Mouse (Mus musculus): Measurements from ENCODE around the gene Klhl35. TPM values are rescaled to one million over a fixed set of nuclear protein-coding genes. Genes with fewer than 3 reads are reported as not detected.
A peak's percentile ranks its signal among the peaks of the same experiment; 100 is the strongest.

The Klhl35 gene
- polyA plus RNA-seq, 1 experiment from 2014 or later = 0.84 TPM

DNA sequence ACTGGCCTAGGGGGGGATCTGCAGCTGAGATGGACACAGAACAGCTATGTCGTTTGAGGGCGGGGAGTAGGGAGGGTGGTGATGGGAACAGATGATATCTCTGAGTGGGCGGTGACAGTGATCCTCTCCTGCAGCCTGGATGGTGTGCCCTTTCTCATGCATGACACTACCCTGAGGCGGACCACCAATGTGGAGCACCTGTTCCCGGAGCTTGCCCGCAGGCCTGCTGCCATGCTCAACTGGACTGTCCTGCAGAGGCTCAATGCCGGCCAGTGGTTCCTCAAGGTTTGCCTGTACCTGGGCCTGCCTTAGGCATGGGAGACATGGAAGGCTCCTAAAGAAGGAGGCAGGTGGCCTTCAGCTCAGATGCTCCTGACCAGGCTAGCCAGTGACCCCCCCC, 12.9 kb upstream of the Klhl35 start:
- Histone ChIP-seq H3K27me3 (no peaks in the 10 kb centered on the region), H3K4me2 (no peak overlapping the region), H3K9ac (no peak overlapping the region), H3K4me1 (no peaks in the 10 kb centered on the region), H3K36me3 (0 out of 2 replicates have a peak, but pooled peaks cover 3% of the 10 kb centered on the region), H3K27ac (no peak overlapping the region), H3K9me3 (no peaks in the 10 kb centered on the region), H3K4me3 (no peak overlapping the region)
- WGBS = 77% methylated on average over 7 of the region's 7 CpGs
- no peak for ATAC-seq (ENCODE audit: insufficient number of reproducible peaks, insufficient read depth, low FRiP score, low TSS enrichment, low read depth)

DNA sequence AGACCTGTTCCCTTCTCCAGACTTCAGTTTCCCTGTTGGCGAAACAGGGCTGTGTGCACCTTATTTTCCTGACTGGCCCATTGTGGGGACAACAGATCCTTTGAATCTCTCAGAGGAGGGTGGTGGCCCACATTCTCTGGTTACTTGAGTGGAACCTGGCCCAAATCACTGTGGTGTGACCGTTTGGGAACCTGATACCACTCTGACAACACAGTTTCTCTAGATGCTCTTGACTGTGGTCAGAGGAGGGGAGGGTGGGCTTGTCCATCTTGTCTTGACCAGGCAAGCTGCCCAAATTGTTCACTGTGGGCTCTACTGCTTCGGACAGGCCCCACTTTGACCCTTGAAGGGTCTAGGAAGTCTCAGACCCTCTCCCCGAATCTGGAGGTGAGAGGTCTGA, 11.8 kb upstream of the Klhl35 start:
- 71% methylated on average over 4 of the region's 4 CpGs for WGBS
- Histone ChIP-seq H3K4me2 (no peak overlapping the region), H3K27me3 (no peaks in the 10 kb centered on the region), H3K9me3 (no peaks in the 10 kb centered on the region), H3K9ac (no peak overlapping the region), H3K4me1 (no peaks in the 10 kb centered on the region), H3K4me3 (no peak overlapping the region), H3K36me3 (peaks cover 10% of the 10 kb centered on the region; the same call in 1 of the 2 replicates), H3K27ac (no peak overlapping the region)
- ATAC-seq (ENCODE audit: insufficient number of reproducible peaks, insufficient read depth, low FRiP score, low TSS enrichment, low read depth) = no peak

- H3K4me1 ChIP-seq = no peaks in the 10 kb centered on the region
- no peak overlapping the region for H3K9ac ChIP-seq
- H3K4me3 ChIP-seq = no peak overlapping the region
- ATAC-seq (ENCODE audit: insufficient number of reproducible peaks, insufficient read depth, low FRiP score, low TSS enrichment, low read depth) = no peak
- WGBS = 83% methylated on average over 8 of the region's 8 CpGs
- H3K36me3 ChIP-seq = peaks cover 23% of the 10 kb centered on the region
- no peaks in the 10 kb centered on the region for H3K9me3 ChIP-seq
- no peak overlapping the region for H3K27ac ChIP-seq
- no peaks in the 10 kb centered on the region for H3K27me3 ChIP-seq
- no peak overlapping the region for H3K4me2 ChIP-seq
Measured at GRCm38 (mm10) chr7:99458849-99459248, 7.0 kb upstream of the Klhl35 start.

GRCm38 (mm10) chr7:99459888-99460652, 5.7 kb upstream of the Klhl35 start:
- ATAC-seq (ENCODE audit: insufficient number of reproducible peaks, insufficient read depth, low FRiP score, low TSS enrichment, low read depth) = peak; percentile 21; the same call in 1 of the 2 replicates
- WGBS = 89% methylated on average over 15 of the region's 15 CpGs
- no peaks in the 10 kb centered on the region for H3K9me3 ChIP-seq
- peaks cover 2% of the 10 kb centered on the region for H3K4me1 ChIP-seq
- no peak overlapping the region for H3K4me2 ChIP-seq
- no peak overlapping the region for H3K9ac ChIP-seq
- no peak overlapping the region for H3K4me3 ChIP-seq
- H3K27ac ChIP-seq = no peak overlapping the region
- H3K27me3 ChIP-seq = no peaks in the 10 kb centered on the region
- H3K36me3 ChIP-seq = peaks cover 23% of the 10 kb centered on the region

GRCm38 (mm10) chr7:99463120-99463519, 2.7 kb upstream of the Klhl35 start:
- H3K27ac ChIP-seq = no peak overlapping the region
- no peak overlapping the region for H3K4me3 ChIP-seq
- no peaks in the 10 kb centered on the region for H3K27me3 ChIP-seq
- 81% methylated on average over 2 of the region's 2 CpGs for WGBS
- H3K4me2 ChIP-seq = no peak overlapping the region
- ATAC-seq (ENCODE audit: insufficient number of reproducible peaks, insufficient read depth, low FRiP score, low TSS enrichment, low read depth) = no peak
- peaks cover 30% of the 10 kb centered on the region for H3K4me1 ChIP-seq
- H3K9ac ChIP-seq = no peak overlapping the region
- peaks cover 20% of the 10 kb centered on the region for H3K36me3 ChIP-seq
- H3K9me3 ChIP-seq = no peaks in the 10 kb centered on the region

DNA sequence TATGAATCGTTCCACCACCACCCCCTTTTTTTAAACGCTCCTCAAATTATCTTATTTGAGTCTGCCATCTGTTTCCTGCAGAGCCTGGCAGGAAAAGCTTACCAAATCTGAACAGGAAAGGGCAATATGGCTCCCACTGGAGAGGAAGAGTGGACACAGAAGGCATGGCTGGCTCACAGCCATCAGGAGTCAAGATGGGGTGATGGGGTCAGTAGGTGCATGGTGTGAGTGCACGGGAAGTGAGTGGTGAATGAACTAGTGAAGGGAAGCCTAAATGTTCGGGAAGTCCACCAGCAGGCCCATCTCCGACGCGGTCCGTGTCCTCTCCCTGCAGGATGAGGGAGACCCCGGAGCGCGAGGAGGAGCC, 2.1 kb downstream of the Klhl35 start:
- no peaks in the 10 kb centered on the region for H3K27me3 ChIP-seq
- peaks cover 16% of the 10 kb centered on the region for H3K36me3 ChIP-seq
- H3K4me1 ChIP-seq = peaks cover 36% of the 10 kb centered on the region
- peak overlapping the region; percentile 60 for H3K4me3 ChIP-seq
- no peaks in the 10 kb centered on the region for H3K9me3 ChIP-seq
- ATAC-seq (ENCODE audit: insufficient number of reproducible peaks, insufficient read depth, low FRiP score, low TSS enrichment, low read depth) = no peak
- H3K4me2 ChIP-seq = peak overlapping the region; percentile 83
- peak overlapping the region; percentile 86 for H3K9ac ChIP-seq
- WGBS = 16% methylated on average over 11 of the region's 11 CpGs
- H3K27ac ChIP-seq = peak overlapping the region; percentile 95

GRCm38 (mm10) chr7:99468283-99469132, 2.7 kb downstream of the Klhl35 start:
- Histone ChIP-seq H3K4me3 (peak overlapping the region; percentile 60), H3K27me3 (no peaks in the 10 kb centered on the region), H3K27ac (peak overlapping the region; percentile 95), H3K9me3 (no peaks in the 10 kb centered on the region), H3K9ac (peak overlapping the region; percentile 86), H3K4me2 (peak overlapping the region; percentile 83), H3K36me3 (peaks cover 22% of the 10 kb centered on the region), H3K4me1 (peaks cover 36% of the 10 kb centered on the region)
- ATAC-seq (ENCODE audit: insufficient number of reproducible peaks, insufficient read depth, low FRiP score, low TSS enrichment, low read depth) = peak; percentile 77
- WGBS = under 1% methylated on average over 109 of the region's 145 CpGs

DNA sequence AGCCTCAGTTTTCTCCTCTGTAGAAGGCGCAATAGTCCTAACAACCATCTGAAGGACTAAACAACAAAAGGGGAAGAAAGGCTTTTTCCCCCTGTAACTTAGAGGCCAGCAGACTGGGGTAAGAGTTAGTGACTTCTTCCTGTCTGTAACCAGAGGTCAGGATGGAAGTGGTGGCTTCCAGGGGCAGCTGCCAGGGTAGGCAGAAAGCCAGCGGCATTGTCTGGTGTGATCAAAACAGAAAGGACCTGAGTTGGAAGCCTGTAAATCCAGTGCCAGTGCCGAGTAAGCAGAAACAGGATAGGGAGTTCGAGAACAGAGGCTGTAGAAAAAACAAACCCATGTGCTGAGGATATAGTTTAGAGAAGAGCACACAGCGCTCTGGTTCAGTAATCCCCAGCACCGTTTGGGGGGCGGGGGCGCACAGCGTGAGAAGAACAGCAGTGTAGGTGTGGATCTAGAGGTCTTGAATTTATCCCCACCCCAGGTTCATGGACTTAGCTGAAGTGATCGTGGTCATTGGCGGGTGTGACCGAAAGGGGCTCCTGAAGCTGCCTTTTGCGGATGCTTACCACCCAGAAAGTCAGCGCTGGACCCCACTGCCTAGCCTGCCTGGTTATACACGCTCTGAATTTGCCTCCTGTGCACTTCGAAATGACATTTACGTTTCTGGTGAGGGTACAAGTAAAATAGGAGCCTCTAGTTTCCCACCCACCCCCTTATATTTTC, 4.0 kb downstream of the Klhl35 start:
- H3K9ac ChIP-seq = peak overlapping the region; percentile 86; the same call in 1 of the 2 replicates
- H3K27ac ChIP-seq = no peak overlapping the region
- peak overlapping the region; percentile 83; the same call in 1 of the 2 replicates for H3K4me2 ChIP-seq
- H3K9me3 ChIP-seq = no peaks in the 10 kb centered on the region
- peaks cover 36% of the 10 kb centered on the region for H3K36me3 ChIP-seq
- WGBS = 82% methylated on average over 17 of the region's 17 CpGs
- peaks cover 36% of the 10 kb centered on the region for H3K4me1 ChIP-seq
- no peak overlapping the region for H3K4me3 ChIP-seq
- no peaks in the 10 kb centered on the region for H3K27me3 ChIP-seq
- no peak for ATAC-seq (ENCODE audit: insufficient number of reproducible peaks, insufficient read depth, low FRiP score, low TSS enrichment, low read depth)

GRCm38 (mm10) chr7:99471578-99471977, 5.8 kb downstream of the Klhl35 start:
- no peak overlapping the region for H3K4me3 ChIP-seq

DNA sequence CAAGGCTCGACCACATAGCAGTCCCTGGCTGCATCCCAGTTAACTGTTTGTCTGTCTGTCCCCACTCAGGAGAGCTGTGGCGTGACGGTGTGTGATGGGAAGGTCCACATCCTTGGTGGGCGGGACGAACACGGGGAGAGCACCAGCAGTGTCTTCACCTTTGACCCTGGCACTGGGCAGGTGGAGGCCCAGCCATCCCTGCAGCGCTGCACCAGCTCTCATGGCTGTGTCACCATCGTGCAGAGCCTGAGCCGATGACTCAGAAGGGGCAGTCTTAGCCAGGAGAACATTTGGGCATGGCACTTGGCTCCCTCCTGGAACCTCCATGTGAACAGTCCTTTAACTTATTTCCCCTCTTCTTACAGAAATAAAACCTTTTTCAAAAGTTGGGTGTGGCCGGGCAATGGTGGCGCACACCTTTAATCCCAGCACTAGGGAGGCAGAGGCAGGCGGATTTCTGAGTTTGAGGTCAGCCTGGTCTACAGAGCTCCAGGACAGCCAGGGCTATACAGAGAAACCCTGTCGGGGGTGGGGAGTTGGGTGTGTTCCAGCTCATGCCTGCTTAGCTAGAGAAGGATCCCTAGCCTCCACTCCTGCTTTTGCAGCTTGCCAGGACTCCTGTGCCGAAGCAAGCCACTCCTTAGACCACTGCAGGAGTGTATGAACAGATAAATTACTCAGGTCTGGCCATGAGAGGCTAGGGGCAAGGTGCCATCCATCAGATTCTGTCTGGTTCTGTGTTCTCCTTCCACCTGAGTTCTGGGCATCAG, 8.0 kb downstream of the Klhl35 start:
- Histone ChIP-seq H3K9ac (no peak overlapping the region), H3K4me3 (no peak overlapping the region), H3K4me1 (peaks cover 5% of the 10 kb centered on the region; the same call in 1 of the 2 replicates), H3K9me3 (no peaks in the 10 kb centered on the region), H3K27me3 (no peaks in the 10 kb centered on the region), H3K36me3 (peaks cover 72% of the 10 kb centered on the region), H3K27ac (no peak overlapping the region), H3K4me2 (no peak overlapping the region)
- WGBS = 90% methylated on average over 14 of the region's 14 CpGs
- ATAC-seq (ENCODE audit: insufficient number of reproducible peaks, insufficient read depth, low FRiP score, low TSS enrichment, low read depth) = no peak

More at GRCm38 (mm10) chr7:99471578-99471977, 5.8 kb downstream of the Klhl35 start:
- Histone ChIP-seq H3K9ac (no peak overlapping the region), H3K9me3 (no peaks in the 10 kb centered on the region), H3K27me3 (no peaks in the 10 kb centered on the region), H3K36me3 (peaks cover 49% of the 10 kb centered on the region), H3K27ac (no peak overlapping the region), H3K4me1 (peaks cover 19% of the 10 kb centered on the region), H3K4me2 (no peak overlapping the region)
- no peak for ATAC-seq (ENCODE audit: insufficient number of reproducible peaks, insufficient read depth, low FRiP score, low TSS enrichment, low read depth)
- WGBS = 54% methylated on average over 18 of the region's 18 CpGs
